Mouse (Mus musculus) small intestine, adult 2 months (tissue): ENCODE measurements around the gene Cbx2. TPM values are rescaled to one million over a fixed set of nuclear protein-coding genes. Genes with fewer than 3 reads are reported as not detected.
A peak's percentile ranks its signal among the peaks of the same experiment; 100 is the strongest.

Experiments used
- H3K27ac ChIP-seq: fragments of 200-500 bp; 2 replicates; pipeline ENCODE4 v1.5.1; 2012; ENCODE audit warnings: low read depth, low read length, control low read depth, inconsistent platforms; ENCODE audit not compliant: insufficient read depth
- H3K27me3 ChIP-seq: fragments of 200-500 bp; 2 replicates; pipeline ENCODE4 v1.6.1; 2012; ENCODE audit warnings: mild to moderate bottlenecking, moderate library complexity, low read length, inconsistent platforms; ENCODE audit not compliant: control insufficient read depth, insufficient read depth
- H3K36me3 ChIP-seq: fragments of 200-500 bp; 2 replicates; pipeline ENCODE4 v1.6.1; 2012; ENCODE audit warnings: mild to moderate bottlenecking, low read length, control low read depth, inconsistent platforms; ENCODE audit not compliant: control insufficient read depth, insufficient read depth
- H3K4me1 ChIP-seq: fragments of 200-500 bp; 2 replicates; pipeline ENCODE4 v1.6.1; 2012; ENCODE audit warnings: low read length, inconsistent platforms, mixed read lengths; ENCODE audit not compliant: control insufficient read depth, insufficient read depth, insufficient read length
- H3K4me3 ChIP-seq: fragments of 200-500 bp; 2 replicates; pipeline ENCODE4 v1.5.1; 2012; ENCODE audit warnings: low read depth, mild to moderate bottlenecking, control low read depth, inconsistent platforms, low read length, moderate library complexity
- CTCF ChIP-seq: fragments of 200-500 bp; IDR thresholded peaks from 2 replicates; pipeline ENCODE4 v1.5.1; 2012; ENCODE audit warnings: low read depth, mild to moderate bottlenecking, control low read depth, inconsistent platforms, low read length, moderate library complexity, mixed read lengths; ENCODE audit not compliant: insufficient replicate concordance, insufficient read length; ENCODE audit errors: extremely low read depth
- POLR2A ChIP-seq: fragments of 200-500 bp; IDR thresholded peaks from 2 replicates; pipeline ENCODE4 v1.6.1; 2012; ENCODE audit warnings: low read depth, mild to moderate bottlenecking, control low read depth, inconsistent platforms, low read length, moderate library complexity
- WGBS: fragments of 180-500 bp; shearing (Covaris S2); methylation state at CpG from one replicate; pipeline ENCODE4 v1.1.7; 2018; 5-methylcytosine and 5-hydroxymethylcytosine counted together
- polyA plus RNA-seq: library from polyadenylated mRNA; depleted of rRNA; stranded (reverse); fragments of >200 nt; gene quantifications from 2 replicates; pipeline ENCODE4 v1.2.3, GENCODE M21; 2012

The Cbx2 gene
- polyA plus RNA-seq, 1 experiment: 3.1 TPM

- Histone ChIP-seq H3K36me3 (peaks cover 7% of the 10 kb centered on the region; the same call in 1 of the 2 replicates), H3K27ac (no peak overlapping the region), H3K4me3 (peak overlapping the region; percentile 21; the same call in 1 of the 2 replicates), H3K27me3 (peaks cover 30% of the 10 kb centered on the region), H3K4me1 (peaks cover 11% of the 10 kb centered on the region)
- no peak for TF ChIP-seq POLR2A
- no peak for TF ChIP-seq CTCF
- 15% methylated on average over 19 of the region's 19 CpGs for WGBS
These were observed 11.9 kb downstream of the Cbx2 start for GRCm38 (mm10) chr11:119034635-119035034.

GRCm38 (mm10) chr11:119035094-119035685 is 12.4 kb downstream of the Cbx2 start:
- Histone ChIP-seq H3K27me3 (peaks cover 30% of the 10 kb centered on the region), H3K36me3 (peaks cover 7% of the 10 kb centered on the region; the same call in 1 of the 2 replicates)
- WGBS: 16% methylated on average over 21 of the region's 21 CpGs

DNA sequence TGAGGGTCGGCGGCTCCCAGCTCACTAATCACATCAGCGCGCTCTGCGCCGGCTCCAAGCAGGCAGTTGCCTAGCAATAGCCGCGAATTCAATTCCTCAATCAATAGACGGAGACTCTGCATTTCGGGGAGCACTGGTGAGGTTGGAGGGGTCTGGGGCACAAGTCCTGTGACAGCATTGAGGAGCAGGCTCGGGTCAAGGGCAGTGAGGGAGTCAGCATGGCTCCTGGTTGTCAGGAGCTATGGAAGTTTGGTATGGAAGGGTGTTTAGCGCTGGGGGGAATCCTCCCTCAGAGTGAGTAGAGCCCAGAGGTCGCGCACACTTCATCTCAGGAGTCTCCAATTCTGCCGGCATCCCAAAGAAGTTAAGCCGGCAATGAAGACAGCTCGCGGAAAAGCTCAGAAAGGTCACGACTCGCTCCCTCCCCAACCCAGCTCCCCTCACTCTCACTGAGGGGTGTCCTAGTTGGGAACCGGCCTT is 13.0 kb downstream of the Cbx2 start:
- Histone ChIP-seq H3K4me3 (no peak overlapping the region), H3K36me3 (peaks cover 7% of the 10 kb centered on the region; the same call in 1 of the 2 replicates), H3K4me1 (peaks cover 18% of the 10 kb centered on the region), H3K27me3 (peaks cover 30% of the 10 kb centered on the region), H3K27ac (no peak overlapping the region)
- no peak for TF ChIP-seq POLR2A
- no peak for TF ChIP-seq CTCF
- WGBS: 22% methylated on average over 21 of the region's 21 CpGs

More at GRCm38 (mm10) chr11:119035094-119035685, 12.4 kb downstream of the Cbx2 start:
- peaks cover 17% of the 10 kb centered on the region for H3K4me1 ChIP-seq
- no peak overlapping the region for H3K27ac ChIP-seq
- no peak overlapping the region for H3K4me3 ChIP-seq
- TF ChIP-seq CTCF (no peak), POLR2A (no peak; the same call in 1 of the 2 replicates)

DNA sequence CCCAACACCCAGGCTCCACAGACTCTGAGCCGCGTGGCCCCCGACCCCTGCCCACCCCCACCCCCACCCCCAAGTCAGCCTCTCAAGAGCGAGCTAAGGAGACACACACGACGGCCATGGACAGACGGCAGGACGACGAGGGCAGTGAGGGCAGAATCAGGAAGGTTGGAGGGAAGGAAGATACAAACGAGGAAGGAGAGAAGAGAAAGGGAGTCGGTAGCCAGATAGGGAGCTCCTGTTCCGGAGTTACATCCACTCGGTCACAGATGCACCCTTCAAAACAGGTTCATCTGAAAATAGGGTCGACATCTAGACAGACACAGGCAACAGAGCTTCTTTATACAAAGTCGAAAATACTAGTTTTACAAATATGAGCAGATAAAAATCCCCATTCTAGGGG is 13.7 kb downstream of the Cbx2 start:
- WGBS: 22% methylated on average over 15 of the region's 15 CpGs
- H3K27ac ChIP-seq: no peak overlapping the region
- peaks cover 21% of the 10 kb centered on the region for H3K4me1 ChIP-seq
- no peak overlapping the region for H3K4me3 ChIP-seq
- H3K27me3 ChIP-seq: peaks cover 33% of the 10 kb centered on the region
- H3K36me3 ChIP-seq: peaks cover 7% of the 10 kb centered on the region; the same call in 1 of the 2 replicates
- TF ChIP-seq CTCF: no peak
- TF ChIP-seq POLR2A: no peak

DNA sequence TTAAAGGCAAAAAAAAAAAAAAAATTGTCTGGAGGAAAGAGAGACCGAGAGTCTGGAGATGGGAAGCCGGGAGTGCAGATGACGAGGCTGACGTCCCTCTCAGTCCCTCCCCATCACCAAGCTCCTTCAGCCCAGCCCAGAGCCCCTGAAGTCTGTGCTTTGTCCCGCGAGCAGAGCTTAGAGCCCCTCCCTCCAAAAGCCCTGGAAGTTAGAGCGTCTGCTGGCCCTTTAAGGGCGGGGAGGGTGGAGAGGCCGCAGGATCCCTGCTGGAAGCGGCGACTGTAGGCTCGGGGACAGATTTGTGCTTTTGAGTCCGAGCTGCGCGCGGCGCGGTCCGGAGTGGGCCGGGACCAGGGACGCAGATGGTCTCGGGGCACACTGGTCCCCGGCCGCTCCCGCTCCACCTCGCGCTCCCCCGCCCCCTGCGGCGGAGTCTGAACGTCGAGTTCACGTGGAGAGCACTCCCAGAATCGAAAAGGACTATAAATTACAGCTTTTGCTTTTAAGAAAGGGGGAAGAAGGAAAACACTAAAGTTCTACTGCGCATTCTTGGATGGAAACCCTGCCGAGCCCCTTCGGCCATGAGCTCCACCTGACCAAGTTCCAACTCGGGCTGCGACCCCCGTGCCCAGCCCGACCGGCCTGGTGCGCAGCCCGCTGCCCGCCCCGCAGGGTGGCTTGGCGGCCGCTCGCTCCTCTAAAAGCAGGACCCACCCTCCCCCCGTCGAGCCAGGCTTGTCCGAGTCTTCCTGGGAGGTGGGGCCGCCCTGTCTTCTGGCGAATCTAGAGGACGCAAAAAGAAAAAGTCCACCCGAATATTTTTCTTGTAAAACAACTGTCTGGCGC is 14.4 kb downstream of the Cbx2 start:
- TF ChIP-seq CTCF (no peak), POLR2A (no peak)
- no peak overlapping the region for H3K27ac ChIP-seq
- H3K27me3 ChIP-seq: peaks cover 40% of the 10 kb centered on the region
- H3K4me3 ChIP-seq: peak overlapping the region; percentile 46
- H3K4me1 ChIP-seq: peaks cover 27% of the 10 kb centered on the region
- H3K36me3 ChIP-seq: peaks cover 7% of the 10 kb centered on the region; the same call in 1 of the 2 replicates
- WGBS: 30% methylated on average over 57 of the region's 57 CpGs

DNA sequence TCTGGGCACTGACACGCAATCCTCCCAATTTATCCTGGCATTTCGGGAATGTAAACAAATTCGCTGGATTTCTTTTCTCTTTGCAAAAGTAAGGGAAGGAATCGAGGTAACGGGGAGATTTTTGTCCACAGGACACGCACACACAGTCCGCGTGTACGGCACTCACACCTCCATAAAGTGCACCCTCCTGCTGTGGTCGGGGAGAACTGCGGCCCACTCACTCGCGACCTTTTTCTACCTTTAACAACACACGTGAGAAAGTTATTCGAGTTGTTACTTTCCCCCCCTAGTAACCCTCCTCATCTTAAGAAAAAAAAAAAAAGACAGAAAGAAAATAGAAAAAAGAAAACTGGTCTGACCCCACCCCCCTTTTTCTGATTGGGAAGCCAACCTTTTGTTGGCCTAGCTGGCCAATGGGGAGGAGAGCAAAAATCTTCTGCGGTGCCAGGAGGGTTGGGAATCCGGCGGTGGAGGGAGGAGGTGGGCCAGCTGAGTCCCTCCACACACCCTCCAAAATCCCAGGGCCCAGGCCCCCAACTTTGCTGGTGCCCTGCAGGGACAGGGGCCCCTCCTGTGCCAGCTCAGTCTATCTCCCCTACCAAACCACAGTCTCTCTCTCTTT is 15.1 kb downstream of the Cbx2 start:
- 86% methylated on average over 18 of the region's 18 CpGs for WGBS
- peaks cover 48% of the 10 kb centered on the region for H3K27me3 ChIP-seq
- peaks cover 7% of the 10 kb centered on the region; the same call in 1 of the 2 replicates for H3K36me3 ChIP-seq
- peaks cover 31% of the 10 kb centered on the region for H3K4me1 ChIP-seq
- no peak overlapping the region for H3K27ac ChIP-seq
- no peak overlapping the region for H3K4me3 ChIP-seq
- TF ChIP-seq CTCF (no peak), POLR2A (no peak)
